Mouse (Mus musculus) midbrain, embryonic 14.5 days (tissue): ENCODE data around the gene Sbk2. TPM values are rescaled to one million over a fixed set of nuclear protein-coding genes. Genes with fewer than 3 reads are reported as not detected.

Experiments used
- ATAC-seq: fragments of 200-750 bp; cut with Nextera tagmentation; 2 replicates; pipeline ENCODE4 v1.8.0; 2017; ENCODE audit warnings: moderate number of reproducible peaks, moderate library complexity; ENCODE audit not compliant: low FRiP score, low TSS enrichment
- DNase-seq: peaks from one replicate; pipeline ENCODE4 v3.0.0-alpha.2; 2015
- H3K27ac ChIP-seq: fragments of 300-500 bp; sonication (generic); replicated peaks from 2 replicates; pipeline ENCODE4 v1.5.1; 2014; ENCODE audit warnings: mild to moderate bottlenecking, low read depth, low read length, moderate library complexity
- H3K27me3 ChIP-seq: fragments of 300-500 bp; sonication (generic); 2 replicates; pipeline ENCODE4 v1.6.1; 2014; ENCODE audit warnings: low read length, control low read depth, mixed read lengths; ENCODE audit not compliant: control insufficient read depth, insufficient read depth
- H3K36me3 ChIP-seq: fragments of 300-500 bp; sonication (generic); 2 replicates; pipeline ENCODE4 v1.6.1; 2014; ENCODE audit warnings: low read length, control low read depth; ENCODE audit not compliant: control insufficient read depth, insufficient read depth
- H3K4me1 ChIP-seq: fragments of 300-500 bp; sonication (generic); 2 replicates; pipeline ENCODE4 v1.6.1; 2014; ENCODE audit warnings: mild to moderate bottlenecking, antibody characterized with exemption, low read length, control low read depth; ENCODE audit not compliant: control insufficient read depth, insufficient read depth
- H3K4me2 ChIP-seq: fragments of 300-500 bp; sonication (generic); 2 replicates; pipeline ENCODE4 v1.6.1; 2014; ENCODE audit warnings: mild to moderate bottlenecking, low read length, moderate library complexity
- H3K4me3 ChIP-seq: fragments of 300-500 bp; sonication (generic); replicated peaks from 2 replicates; pipeline ENCODE4 v1.5.1; 2014; ENCODE audit warnings: low read depth, low read length
- H3K9ac ChIP-seq: fragments of 300-500 bp; sonication (generic); replicated peaks from 2 replicates; pipeline ENCODE4 v1.6.1; 2014; ENCODE audit warnings: mild to moderate bottlenecking, low read length, moderate library complexity
- H3K9me3 ChIP-seq: fragments of 300-500 bp; sonication (generic); 2 replicates; pipeline ENCODE4 v1.6.1; 2016; ENCODE audit warnings: low read length, control low read depth, mixed read lengths; ENCODE audit not compliant: control insufficient read depth
- WGBS: fragments of 180-500 bp; shearing (Covaris S2); extraction: QIAGEN DNeasy Blood & Tissue Kit; methylation state at CpG from one replicate; pipeline ENCODE4 v1.1.7; 2014; 5-methylcytosine and 5-hydroxymethylcytosine counted together
- polyA plus RNA-seq: library from polyadenylated mRNA; unstranded; fragments of >200 nt; fragmentation: Nextera tagmentation; extraction: Ambion mirVana; gene quantifications from 2 replicates; pipeline ENCODE4 v1.2.1, GENCODE M21; 2014

Sbk2 gene
- polyA plus RNA-seq, 1 experiment from 2014 or later = not detected

DNA sequence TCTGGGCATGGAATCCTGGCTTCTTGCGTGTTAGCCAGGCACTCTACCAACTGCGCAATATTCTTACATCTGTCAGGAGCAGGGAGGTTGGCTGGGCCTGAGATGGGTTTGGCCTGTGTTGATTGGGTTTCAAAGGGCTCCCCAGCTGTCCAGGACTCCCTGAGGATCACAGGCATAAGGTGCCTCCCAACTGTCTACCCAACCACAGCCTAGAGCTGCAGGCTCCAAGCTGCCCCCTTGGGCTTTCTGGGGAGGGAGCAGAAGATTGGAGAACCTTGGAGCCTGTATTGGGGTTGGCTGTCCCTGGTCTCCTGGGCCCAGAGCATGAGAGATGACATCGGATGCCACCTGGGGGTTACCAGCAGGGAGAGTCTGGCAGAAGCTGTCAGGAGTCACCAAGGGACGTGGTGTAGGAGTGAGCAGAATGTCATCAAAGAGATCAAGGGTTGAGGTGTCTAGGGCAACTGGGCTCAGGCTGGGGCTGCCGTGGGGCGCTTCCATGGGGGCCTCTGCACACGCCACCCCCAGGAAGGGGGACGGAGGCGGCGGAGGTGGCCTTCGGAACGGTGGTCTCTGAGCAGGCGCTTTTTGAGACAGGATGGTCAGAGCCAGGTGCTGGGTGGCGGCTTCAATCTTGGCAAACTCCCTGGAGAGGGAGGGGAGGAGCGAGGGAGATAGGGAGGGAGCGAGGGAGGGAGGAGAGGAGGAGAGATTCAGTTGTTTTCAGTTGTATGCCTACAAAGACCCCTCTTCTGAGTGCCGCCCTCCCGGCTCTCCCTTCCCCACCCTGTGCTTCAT, 65.2 kb downstream of the Sbk2 start:
- Histone ChIP-seq H3K9ac (peak overlapping the region; percentile 3; the same call in 1 of the 2 replicates), H3K4me1 (peaks cover 3% of the 10 kb centered on the region; the same call in 1 of the 2 replicates), H3K27me3 (no peaks in the 10 kb centered on the region), H3K4me3 (peak overlapping the region; percentile 31), H3K9me3 (0 out of 2 replicates have a peak, but pooled peaks cover 3% of the 10 kb centered on the region), H3K27ac (peak overlapping the region; percentile 26; the same call in 1 of the 2 replicates), H3K36me3 (no peaks in the 10 kb centered on the region), H3K4me2 (peak overlapping the region; percentile 57)
- 14% methylated on average over 18 of the region's 18 CpGs for WGBS
- peak; percentile 27; the same call in 1 of the 2 replicates for ATAC-seq
- peak; percentile 48 for DNase-seq

GRCm38 (mm10) chr7:4895186-4895585, 69.0 kb downstream of the Sbk2 start:
- no peak for DNase-seq
- no peak overlapping the region for H3K27ac ChIP-seq
- WGBS = 78% methylated on average over 11 of the region's 11 CpGs

More at GRCm38 (mm10) chr7:4895186-4895585, 69.0 kb downstream of the Sbk2 start:
- Histone ChIP-seq H3K36me3 (no peaks in the 10 kb centered on the region), H3K4me2 (no peak overlapping the region), H3K27me3 (no peaks in the 10 kb centered on the region), H3K9ac (no peak overlapping the region), H3K4me1 (peaks cover 3% of the 10 kb centered on the region; the same call in 1 of the 2 replicates), H3K4me3 (no peak overlapping the region), H3K9me3 (no peaks in the 10 kb centered on the region)
- ATAC-seq = no peak

Other genes starting within 250 kb of the Sbk2 start
- gene Tmem150b, start 239.2 kb downstream of the Sbk2 start, polyA plus RNA-seq = 0.12 and 0.42 TPM in 2 replicates
- 56.2 and 67.0 TPM in 2 replicates for gene Kmt5c, start 224.3 kb downstream of the Sbk2 start, polyA plus RNA-seq
- gene Cox6b2, start 211.3 kb downstream of the Sbk2 start, polyA plus RNA-seq = 10.2 and 13.0 TPM in 2 replicates
- not detected in 2 replicates for gene Fam71e2, start 193.1 kb downstream of the Sbk2 start, polyA plus RNA-seq
- gene Il11, start 181.5 kb downstream of the Sbk2 start, polyA plus RNA-seq = 0.17 and 0.43 TPM in 2 replicates
- not detected in 2 replicates for gene Tmem190, start 181.5 kb downstream of the Sbk2 start, polyA plus RNA-seq
- gene Tmem238, start 174.8 kb downstream of the Sbk2 start, polyA plus RNA-seq = 2.7 and 3.5 TPM in 2 replicates
- 149 and 188 TPM in 2 replicates for gene Rpl28, start 171.5 kb downstream of the Sbk2 start, polyA plus RNA-seq
- gene Ube2s, start 151.8 kb downstream of the Sbk2 start, polyA plus RNA-seq = 290 and 338 TPM in 2 replicates
- gene Shisa7, start 119.7 kb downstream of the Sbk2 start, polyA plus RNA-seq = 14.0 and 19.4 TPM in 2 replicates
- 3.5 and 6.6 TPM in 2 replicates for gene Isoc2b, start 94.1 kb downstream of the Sbk2 start, polyA plus RNA-seq
- gene Isoc2a, start 87.3 kb downstream of the Sbk2 start, polyA plus RNA-seq = 0.43 and 0.54 TPM in 2 replicates
- 0.55 TPM in 1 of 2 replicates, not detected in the other for gene Gm36210, start 57.9 kb downstream of the Sbk2 start, polyA plus RNA-seq
- 4.6 and 5.1 TPM in 2 replicates for gene Zfp628, start 49.2 kb downstream of the Sbk2 start, polyA plus RNA-seq
- 24.0 and 28.9 TPM in 2 replicates for gene Nat14, start 42.4 kb downstream of the Sbk2 start, polyA plus RNA-seq
- 0.12 and 0.84 TPM in 2 replicates for gene Ssc5d, start 38.6 kb downstream of the Sbk2 start, polyA plus RNA-seq
- gene Sbk3, start 6.8 kb upstream of the Sbk2 start, polyA plus RNA-seq = 0.59 and 0.89 TPM in 2 replicates
- 69.3 and 76.5 TPM in 2 replicates for gene Zfp579, start 31.8 kb upstream of the Sbk2 start, polyA plus RNA-seq
- 8.4 and 9.4 TPM in 2 replicates for gene Zfp524, start 50.0 kb upstream of the Sbk2 start, polyA plus RNA-seq
- gene Fiz1, start 50.3 kb upstream of the Sbk2 start, polyA plus RNA-seq = 36.2 and 38.0 TPM in 2 replicates
- gene Gm44973, start 51.1 kb upstream of the Sbk2 start, polyA plus RNA-seq = 1.3 TPM in 1 of 2 replicates, not detected in the other
- 6.8 and 8.3 TPM in 2 replicates for gene Zfp865, start 56.0 kb upstream of the Sbk2 start, polyA plus RNA-seq
- gene Ccdc106, start 56.1 kb upstream of the Sbk2 start, polyA plus RNA-seq = 47.0 and 63.6 TPM in 2 replicates
- not detected in 2 replicates for gene 4632433K11Rik, start 69.7 kb upstream of the Sbk2 start, polyA plus RNA-seq
- gene Zfp784, start 74.0 kb upstream of the Sbk2 start, polyA plus RNA-seq = 9.1 and 10.8 TPM in 2 replicates
- gene Zfp580, start 87.1 kb upstream of the Sbk2 start, polyA plus RNA-seq = 104 and 105 TPM in 2 replicates
- 111 and 115 TPM in 2 replicates for gene U2af2, start 97.7 kb upstream of the Sbk2 start, polyA plus RNA-seq
- 104 and 119 TPM in 2 replicates for gene Epn1, start 115.8 kb upstream of the Sbk2 start, polyA plus RNA-seq
- not detected in 2 replicates for gene Rfpl4, start 152.5 kb upstream of the Sbk2 start, polyA plus RNA-seq
- 0.36 and 0.41 TPM in 2 replicates for gene Rasl2-9, start 161.5 kb upstream of the Sbk2 start, polyA plus RNA-seq
- gene Vmn1r55, start 185.3 kb upstream of the Sbk2 start, polyA plus RNA-seq = 0.01 TPM in 1 of 2 replicates, not detected in the other
- not detected in 2 replicates for gene Vmn1r56, start 232.3 kb upstream of the Sbk2 start, polyA plus RNA-seq